Mouse (Mus musculus) heart, postnatal 14 days (tissue): ENCODE measurements around the gene Dgke. TPM values are rescaled to one million over a fixed set of nuclear protein-coding genes. Genes with fewer than 3 reads are reported as not detected.
"Not testable (repeated sequence)": the region's sequence is repeated elsewhere in the genome, so short reads cannot be mapped to it uniquely, and the experiment has no call there.

Experiments used
- DNase-seq, 2 experiments: peaks; one replicate each; pipeline ENCODE4 v3.0.0; 2021 to 2022
- intact Hi-C: fragments of 180-260 bp; cut with DNase I; formaldehyde crosslinking; loops from one replicate; pipeline ENCODE4 v1.15.1; 2025
- total RNA-seq, 2 experiments: library from RNA; stranded (reverse); gene quantifications; 2 replicates each; pipeline ENCODE4 v1.2.3; 2021

The Dgke gene
- total RNA-seq, 2 experiments from 2014 or later: 11.8 to 12.3 TPM

DNA sequence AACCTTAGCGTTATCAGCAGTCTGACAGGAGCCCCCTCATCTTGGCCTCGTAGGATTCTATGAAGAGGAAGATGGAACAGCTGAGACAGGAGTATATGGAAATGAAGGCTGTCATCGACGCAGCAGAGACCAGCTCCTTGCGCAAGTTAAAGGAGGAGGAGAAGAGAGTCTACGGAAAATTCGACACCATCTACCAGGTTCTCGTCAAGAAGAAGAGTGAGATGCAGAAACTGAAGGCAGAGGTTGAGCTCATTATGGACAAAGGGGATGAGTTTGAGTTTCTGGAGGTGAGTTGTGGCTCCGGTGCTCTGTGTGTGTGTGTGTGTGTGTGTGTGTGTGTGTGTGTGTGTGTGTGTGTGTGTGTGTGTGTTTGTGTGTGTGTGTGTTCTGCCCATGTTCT lies 57.6 kb downstream of the Dgke start:
- DNase-seq: no peak
- intact Hi-C loops: no loop called here

DNA sequence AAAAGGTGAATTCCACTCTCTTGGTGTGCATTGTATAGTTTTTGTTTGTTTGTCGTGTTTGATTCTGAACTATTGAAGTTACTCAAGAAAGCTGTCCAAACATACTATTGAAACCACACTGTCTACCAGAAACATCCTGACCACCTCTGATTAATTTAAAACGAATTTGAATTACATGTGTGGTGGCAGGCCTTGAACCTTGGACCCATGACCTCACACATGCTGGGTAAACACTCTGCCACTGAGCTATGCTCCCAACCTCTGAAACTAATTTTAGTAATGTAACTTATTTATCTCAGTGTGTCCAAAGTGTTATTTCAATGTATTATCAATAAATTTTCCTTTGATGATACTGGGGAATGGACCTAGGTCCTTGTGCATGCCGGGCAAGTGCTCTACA lies 59.1 kb downstream of the Dgke start:
- intact Hi-C loops: no loop called here
- DNase-seq: no peak

DNA sequence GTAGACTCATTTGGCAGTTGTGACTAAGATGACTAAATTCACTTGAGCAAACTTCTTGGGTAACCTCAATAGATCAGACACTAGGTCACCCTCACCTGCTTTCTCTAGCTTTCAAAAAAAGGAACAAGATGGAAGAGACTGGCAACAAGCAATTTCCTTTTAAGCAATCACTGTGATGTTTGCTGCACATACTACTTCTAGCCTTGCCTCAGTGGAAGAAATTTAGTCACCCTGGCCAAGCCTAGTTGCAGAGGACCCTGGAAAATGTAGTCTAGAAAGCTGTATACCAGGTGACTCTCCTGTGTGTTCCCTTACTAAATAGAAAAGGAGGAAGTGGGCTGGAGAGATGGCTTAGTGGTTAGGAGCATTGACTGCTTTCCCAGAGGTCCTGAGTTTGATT lies 60.2 kb downstream of the Dgke start:
- DNase-seq: no peak
- intact Hi-C loops: no loop called here

- no peak for DNase-seq
- intact Hi-C loops: no loop called here
These were observed 61.2 kb downstream of the Dgke start for GRCm38 (mm10) chr11:89005473-89005872.

GRCm38 (mm10) chr11:89003726-89004125 lies 62.9 kb downstream of the Dgke start:
- intact Hi-C loops: no loop called here
- DNase-seq: no peak

DNA sequence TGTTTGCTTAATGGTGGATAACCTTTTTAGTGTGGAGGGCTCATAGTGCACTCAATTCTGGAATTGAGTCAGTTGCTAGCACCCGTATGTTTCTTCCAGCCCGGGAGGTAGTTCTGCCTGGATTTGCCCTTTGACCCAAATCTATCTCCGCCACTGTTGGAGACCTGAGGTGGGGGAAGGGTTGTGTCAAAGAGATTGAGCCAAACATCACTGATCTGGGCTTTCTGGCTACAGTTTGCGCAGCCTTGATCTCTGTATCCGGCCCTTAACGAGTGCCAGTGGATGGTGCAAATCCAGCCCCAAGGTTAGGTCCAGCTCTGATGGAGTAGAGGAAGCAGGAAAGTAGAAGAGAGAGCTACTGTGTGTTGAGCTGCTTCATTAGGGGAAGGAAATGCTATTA lies 63.6 kb downstream of the Dgke start:
- intact Hi-C loops: no loop called here
- DNase-seq: no peak

GRCm38 (mm10) chr11:89002621-89003020 lies 64.0 kb downstream of the Dgke start:
- intact Hi-C loops: no loop called here
- no peak for DNase-seq

DNA sequence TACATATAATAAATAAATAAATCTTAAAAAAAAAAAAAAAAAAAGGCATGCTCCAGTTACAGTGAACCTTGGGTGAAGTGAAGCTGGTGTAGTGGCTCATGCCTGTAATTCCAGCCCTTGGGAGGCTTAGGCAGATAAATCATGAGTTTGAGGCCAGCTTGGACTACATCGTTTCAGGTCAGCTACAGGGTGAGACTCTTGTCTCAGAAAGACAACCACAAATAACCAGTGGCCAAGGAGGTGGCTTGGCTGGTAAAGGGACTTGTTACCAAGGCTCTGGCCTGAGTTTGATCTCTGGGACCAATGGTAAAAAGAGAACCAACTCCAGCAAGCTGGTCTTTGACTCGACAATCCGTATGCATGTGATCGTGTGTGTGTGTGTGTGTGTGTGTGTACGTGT lies 64.6 kb downstream of the Dgke start:
- intact Hi-C loops: no loop called here
- no peak for DNase-seq

DNA sequence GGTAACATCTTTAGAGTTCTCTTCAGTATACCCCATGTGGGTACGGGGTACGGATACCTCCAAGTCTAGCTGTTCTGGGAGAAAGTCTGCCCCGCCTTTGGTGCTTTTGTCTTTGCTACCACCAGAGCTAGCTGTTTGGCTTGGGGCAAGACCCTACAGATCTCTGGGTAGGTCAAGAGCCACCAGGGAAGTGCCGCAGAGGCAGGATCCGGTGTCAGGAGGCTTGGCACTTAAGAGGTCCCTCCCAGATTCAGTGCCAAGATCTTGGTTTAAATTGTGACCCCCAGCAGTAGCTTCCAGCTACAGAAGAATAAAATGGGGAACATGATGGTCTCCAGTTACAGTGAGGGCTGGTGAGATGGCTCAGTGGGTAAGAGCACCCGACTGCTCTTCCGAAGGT lies 65.1 kb downstream of the Dgke start:
- no peak for DNase-seq
- intact Hi-C loops: loop anchor here (2.0 kb wide), 1 partner anchor 59 kb away; no protein-coding TSS in a partner anchor

DNA sequence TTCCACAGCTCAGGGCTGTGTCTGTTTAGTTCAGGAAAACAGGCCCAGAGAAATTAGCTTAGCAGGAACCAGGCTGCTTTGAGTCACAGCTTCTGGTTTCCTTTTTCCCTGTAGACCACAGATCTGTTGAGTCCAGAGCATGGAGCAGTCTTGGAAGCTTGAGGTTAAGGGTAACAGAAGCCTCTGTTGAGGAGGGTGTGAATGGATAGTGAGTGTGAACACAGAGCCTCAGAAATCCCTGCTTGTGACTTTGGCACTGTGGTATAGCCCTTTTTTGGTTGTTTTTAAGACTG lies 66.2 kb downstream of the Dgke start:
- no peak for DNase-seq
- intact Hi-C loops: loop anchor here (2.0 kb wide), 1 partner anchor 60 kb away; no protein-coding TSS in a partner anchor

GRCm38 (mm10) chr11:88999723-89000526 lies 66.7 kb downstream of the Dgke start:
- intact Hi-C loops: loop anchor here (2.0 kb wide), 2 partner anchors 23 to 61 kb away; no protein-coding TSS in a partner anchor

DNA sequence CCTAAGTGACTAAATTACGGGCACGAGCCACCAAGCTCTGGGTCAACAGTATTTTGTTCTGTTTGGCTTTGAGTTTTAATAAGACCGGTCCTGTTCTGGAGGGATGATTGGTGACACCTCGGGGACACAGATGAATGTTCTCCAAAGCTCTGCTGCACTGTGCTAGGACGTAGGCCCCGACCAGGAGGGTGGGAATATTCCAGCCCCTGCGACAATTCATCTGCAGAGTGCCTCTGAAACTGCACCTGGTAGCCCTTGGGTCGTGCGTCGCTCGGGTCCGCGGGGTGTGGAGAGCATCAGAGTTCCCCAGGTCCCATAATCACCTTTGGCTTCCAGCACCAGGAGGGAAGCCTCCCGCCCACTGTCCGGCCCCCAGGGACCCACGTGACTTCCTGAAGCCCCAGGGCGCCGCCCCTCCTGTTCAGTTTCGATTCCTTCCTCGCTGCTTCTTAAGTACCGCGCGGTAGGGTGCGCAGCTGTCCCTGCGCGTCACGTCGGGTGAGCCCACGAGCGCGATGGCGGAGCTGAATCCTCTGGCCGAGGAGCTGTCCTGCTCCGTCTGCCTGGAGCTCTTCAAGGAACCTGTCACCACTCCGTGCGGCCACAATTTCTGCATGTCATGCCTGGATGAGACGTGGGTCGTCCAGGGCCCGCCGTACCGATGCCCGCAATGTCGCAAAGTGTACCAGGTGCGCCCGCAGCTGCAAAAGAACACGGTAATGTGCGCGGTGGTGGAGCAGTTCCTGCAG lies 67.5 kb downstream of the Dgke start, which contains the start of gene Trim25:
Trim25 (plus strand) TSS at position 403 of the 749 bp plus-strand sequence.
- intact Hi-C loops: loop anchor here (2.0 kb wide), 1 partner anchor 24 kb away; no protein-coding TSS in a partner anchor

More at GRCm38 (mm10) chr11:88999723-89000526, 66.7 kb downstream of the Dgke start:
- DNase-seq: peak in 1 of 2 experiments; percentile 34

GRCm38 (mm10) chr11:88998406-88998805 lies 68.2 kb downstream of the Dgke start:
- intact Hi-C loops: loop anchor here (2.0 kb wide), 1 partner anchor 24 kb away; no protein-coding TSS in a partner anchor
- DNase-seq: no peak

More for the DNA sequence above, 67.5 kb downstream of the Dgke start, which contains the start of gene Trim25:
- DNase-seq: peak; percentile 93 to 95

DNA sequence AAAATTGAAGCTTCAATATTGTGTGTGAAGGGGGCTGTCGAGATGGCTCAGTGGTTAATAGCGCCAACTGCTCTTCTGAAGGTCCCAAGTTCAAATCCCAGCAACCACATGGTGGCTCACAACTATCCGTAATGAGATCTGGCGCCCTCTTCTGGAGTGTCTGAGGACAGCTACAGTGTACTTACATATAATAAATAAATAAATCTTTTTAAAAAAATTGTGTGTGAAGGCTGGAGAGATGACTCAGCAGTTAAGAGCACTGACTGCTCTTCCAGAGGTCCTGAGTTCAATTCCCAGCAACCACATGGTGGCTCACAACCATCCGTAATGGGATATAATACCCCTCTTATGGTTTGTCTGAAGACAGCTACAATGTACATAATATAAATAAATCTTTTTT lies 69.3 kb downstream of the Dgke start:
- intact Hi-C loops, DNase-seq: not testable (repeated sequence)

DNA sequence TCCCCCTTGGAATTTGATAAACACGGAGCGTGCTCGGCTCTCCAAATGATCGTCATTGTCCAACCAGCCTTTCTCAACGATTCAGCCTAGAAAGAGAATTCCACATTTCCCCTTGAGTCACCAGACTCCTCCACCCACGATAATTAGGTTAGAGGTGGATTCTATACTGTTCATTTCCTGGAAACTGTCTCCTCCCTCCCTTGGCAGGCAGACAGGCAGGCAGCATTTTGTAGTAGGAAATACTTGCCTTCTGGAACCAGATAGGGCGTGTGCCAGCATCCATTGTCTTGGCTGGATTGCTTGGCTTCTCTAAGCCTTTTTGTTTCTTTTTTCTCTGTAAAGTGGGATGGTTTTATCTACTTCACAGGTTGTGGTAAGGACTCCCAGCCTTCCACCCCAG lies 70.2 kb downstream of the Dgke start:
- intact Hi-C loops: no loop called here
- DNase-seq: peak in 1 of 2 experiments; percentile 51

GRCm38 (mm10) chr11:88995616-88996015 lies 71.0 kb downstream of the Dgke start:
- intact Hi-C loops: no loop called here
- DNase-seq: no peak

GRCm38 (mm10) chr11:88994492-88994891 lies 72.2 kb downstream of the Dgke start:
- intact Hi-C loops: no loop called here
- no peak for DNase-seq

GRCm38 (mm10) chr11:88993625-88994024 lies 73.0 kb downstream of the Dgke start:
- peak; percentile 72 to 77 for DNase-seq
- intact Hi-C loops: loop anchor here (1.0 to 2.0 kb wide), 2 partner anchors 46 to 75 kb away; no protein-coding TSS in a partner anchor

- intact Hi-C loops: loop anchor here (1.0 to 2.0 kb wide), 2 partner anchors 46 to 76 kb away; no protein-coding TSS in a partner anchor
- no peak for DNase-seq
These were observed 73.5 kb downstream of the Dgke start for GRCm38 (mm10) chr11:88993186-88993585.

GRCm38 (mm10) chr11:88989530-88989929 lies 77.1 kb downstream of the Dgke start:
- no peak for DNase-seq
- intact Hi-C loops: loop anchor here (5.0 kb wide), 1 partner anchor 308 kb away; no protein-coding TSS in a partner anchor

GRCm38 (mm10) chr11:88988956-88989355 lies 77.7 kb downstream of the Dgke start:
- intact Hi-C loops: loop anchor here (5.0 kb wide), 1 partner anchor 308 kb away; no protein-coding TSS in a partner anchor
- no peak for DNase-seq
